Mouse (Mus musculus) lung, postnatal 0 days (tissue): ENCODE data around the gene Sgce.

Experiments used
- CTCF ChIP-seq: IDR thresholded peaks from 2 replicates; pipeline ENCODE4 v1.5.1; 2016; ENCODE audit warnings: antibody characterized with exemption, mild to moderate bottlenecking
- EP300 ChIP-seq: IDR thresholded peaks from 2 replicates; pipeline ENCODE4 v1.6.1; 2016; ENCODE audit warnings: antibody characterized with exemption, mild to moderate bottlenecking, control low read depth

- TF ChIP-seq CTCF (no peak), EP300 (no peak)
Observed at GRCm38 (mm10) chr6:4690438-4690837, 56.6 kb downstream of the Sgce start.
